Mouse (Mus musculus): ENCODE measurements around the gene Krt14. TPM values are rescaled to one million over a fixed set of nuclear protein-coding genes. Genes with fewer than 3 reads are reported as not detected.
"Not testable (repeated sequence)": the region's sequence is repeated elsewhere in the genome, so short reads cannot be mapped to it uniquely, and the experiment has no call there.

The Krt14 gene
- not detected in 3 replicates for total RNA-seq (2017)

GRCm38 (mm10) chr11:100207498-100207897 is at the start of gene Krt14:
Gene Krt14, minus strand, starts transcription at chr11:100207548.
- ATAC-seq (replicated peaks; ENCODE audit: insufficient number of reproducible peaks, low FRiP score, low TSS enrichment, poor library complexity, severe bottlenecking), result no peak

GRCm38 (mm10) chr11:100255514-100255913 is 48.2 kb upstream of the Krt14 start:
- no peak for ATAC-seq (replicated peaks; ENCODE audit: insufficient number of reproducible peaks, low FRiP score, low TSS enrichment, poor library complexity, severe bottlenecking)

- no peak for ATAC-seq (replicated peaks; ENCODE audit: insufficient number of reproducible peaks, low FRiP score, low TSS enrichment, poor library complexity, severe bottlenecking)
Measured at GRCm38 (mm10) chr11:100254360-100255090, 47.2 kb upstream of the Krt14 start.

- no peak for ATAC-seq (replicated peaks; ENCODE audit: insufficient number of reproducible peaks, low FRiP score, low TSS enrichment, poor library complexity, severe bottlenecking)
Measured at GRCm38 (mm10) chr11:100248852-100249465, 41.6 kb upstream of the Krt14 start, which contains the start of gene Krt16. Gene Krt16, minus strand, starts transcription at chr11:100248902.

GRCm38 (mm10) chr11:100246471-100246870 is 39.1 kb upstream of the Krt14 start:
- ATAC-seq (replicated peaks; ENCODE audit: insufficient number of reproducible peaks, low FRiP score, low TSS enrichment, poor library complexity, severe bottlenecking), result not testable (repeated sequence)

GRCm38 (mm10) chr11:100240272-100240671 is 32.9 kb upstream of the Krt14 start:
- ATAC-seq (replicated peaks; ENCODE audit: insufficient number of reproducible peaks, low FRiP score, low TSS enrichment, poor library complexity, severe bottlenecking), result not testable (repeated sequence)

- ATAC-seq (replicated peaks; ENCODE audit: insufficient number of reproducible peaks, low FRiP score, low TSS enrichment, poor library complexity, severe bottlenecking), result no peak
Measured at GRCm38 (mm10) chr11:100221741-100222140, 14.4 kb upstream of the Krt14 start.

GRCm38 (mm10) chr11:100219304-100219703 is 12.0 kb upstream of the Krt14 start:
- no peak for ATAC-seq (replicated peaks; ENCODE audit: insufficient number of reproducible peaks, low FRiP score, low TSS enrichment, poor library complexity, severe bottlenecking)

- no peak for ATAC-seq (replicated peaks; ENCODE audit: insufficient number of reproducible peaks, low FRiP score, low TSS enrichment, poor library complexity, severe bottlenecking)
Measured at GRCm38 (mm10) chr11:100208542-100208941, 1.2 kb upstream of the Krt14 start.

GRCm38 (mm10) chr11:100203448-100203847 is 3.9 kb downstream of the Krt14 start:
- ATAC-seq (replicated peaks; ENCODE audit: insufficient number of reproducible peaks, low FRiP score, low TSS enrichment, poor library complexity, severe bottlenecking), result no peak

GRCm38 (mm10) chr11:100202906-100203305 is 4.4 kb downstream of the Krt14 start:
- no peak for ATAC-seq (replicated peaks; ENCODE audit: insufficient number of reproducible peaks, low FRiP score, low TSS enrichment, poor library complexity, severe bottlenecking)

- ATAC-seq (replicated peaks; ENCODE audit: insufficient number of reproducible peaks, low FRiP score, low TSS enrichment, poor library complexity, severe bottlenecking), result no peak
Measured at GRCm38 (mm10) chr11:100200104-100200820, 7.1 kb downstream of the Krt14 start.

- ATAC-seq (replicated peaks; ENCODE audit: insufficient number of reproducible peaks, low FRiP score, low TSS enrichment, poor library complexity, severe bottlenecking), result no peak
Measured at GRCm38 (mm10) chr11:100198666-100199065, 8.7 kb downstream of the Krt14 start.

- ATAC-seq (replicated peaks; ENCODE audit: insufficient number of reproducible peaks, low FRiP score, low TSS enrichment, poor library complexity, severe bottlenecking), result no peak
Measured at GRCm38 (mm10) chr11:100192992-100193391, 14.4 kb downstream of the Krt14 start, which contains the start of gene Krt9. Gene Krt9, minus strand, starts transcription at chr11:100193246.

- ATAC-seq (replicated peaks; ENCODE audit: insufficient number of reproducible peaks, low FRiP score, low TSS enrichment, poor library complexity, severe bottlenecking), result no peak
Measured at GRCm38 (mm10) chr11:100191820-100192219, 15.5 kb downstream of the Krt14 start.

- no peak for ATAC-seq (replicated peaks; ENCODE audit: insufficient number of reproducible peaks, low FRiP score, low TSS enrichment, poor library complexity, severe bottlenecking)
Measured at GRCm38 (mm10) chr11:100186736-100187135, 20.6 kb downstream of the Krt14 start.

- no peak for ATAC-seq (replicated peaks; ENCODE audit: insufficient number of reproducible peaks, low FRiP score, low TSS enrichment, poor library complexity, severe bottlenecking)
Measured at GRCm38 (mm10) chr11:100181725-100182124, 25.6 kb downstream of the Krt14 start.

GRCm38 (mm10) chr11:100179260-100179659 is 28.1 kb downstream of the Krt14 start:
- ATAC-seq (replicated peaks; ENCODE audit: insufficient number of reproducible peaks, low FRiP score, low TSS enrichment, poor library complexity, severe bottlenecking), result no peak

GRCm38 (mm10) chr11:100178307-100178706 is 29.0 kb downstream of the Krt14 start:
- no peak for ATAC-seq (replicated peaks; ENCODE audit: insufficient number of reproducible peaks, low FRiP score, low TSS enrichment, poor library complexity, severe bottlenecking)

Data from monocyte, adult 5-6 weeks (primary cell).